Mouse (Mus musculus) midbrain, embryonic 15.5 days (tissue): ENCODE data around the gene Car5a. TPM values are rescaled to one million over a fixed set of nuclear protein-coding genes. Genes with fewer than 3 reads are reported as not detected.

ENCODE experiments used
- ATAC-seq: fragments of 200-750 bp; cut with Nextera tagmentation; replicated peaks from 2 replicates; pipeline ENCODE4 v1.8.0; 2017; ENCODE audit warnings: moderate TSS enrichment
- H3K27ac ChIP-seq: fragments of 300-500 bp; sonication (generic); 2 replicates; pipeline ENCODE4 v1.5.1; 2015; ENCODE audit warnings: mild to moderate bottlenecking, inconsistent platforms
- H3K27me3 ChIP-seq: fragments of 300-500 bp; sonication (generic); replicated peaks from 2 replicates; pipeline ENCODE4 v1.6.1; 2015; ENCODE audit warnings: inconsistent platforms
- H3K36me3 ChIP-seq: fragments of 300-500 bp; sonication (generic); replicated peaks from 2 replicates; pipeline ENCODE4 v1.6.1; 2015; ENCODE audit warnings: inconsistent platforms
- H3K4me1 ChIP-seq: fragments of 300-500 bp; sonication (generic); 2 replicates; pipeline ENCODE4 v1.6.1; 2015; ENCODE audit warnings: inconsistent platforms
- H3K4me2 ChIP-seq: fragments of 300-500 bp; sonication (generic); 2 replicates; pipeline ENCODE4 v1.6.1; 2015; ENCODE audit warnings: inconsistent platforms, mild to moderate bottlenecking, moderate library complexity
- H3K4me3 ChIP-seq: fragments of 300-500 bp; sonication (generic); 2 replicates; pipeline ENCODE4 v1.5.1; 2015; ENCODE audit warnings: mild to moderate bottlenecking, inconsistent platforms
- H3K9ac ChIP-seq: fragments of 300-500 bp; sonication (generic); 2 replicates; pipeline ENCODE4 v1.6.1; 2015; ENCODE audit warnings: mild to moderate bottlenecking, inconsistent platforms
- H3K9me3 ChIP-seq: fragments of 300-500 bp; sonication (generic); 2 replicates; pipeline ENCODE4 v1.6.1; 2016; ENCODE audit warnings: inconsistent platforms
- WGBS: fragments of 180-500 bp; shearing (Covaris S2); methylation state at CpG from one replicate; pipeline ENCODE4 v1.1.7; 2015; ENCODE audit warnings: mixed read lengths; 5-methylcytosine and 5-hydroxymethylcytosine counted together
- polyA plus RNA-seq: library from polyadenylated mRNA; unstranded; fragments of >200 nt; fragmentation: Nextera tagmentation; extraction: Ambion mirVana; gene quantifications from 2 replicates; pipeline ENCODE4 v1.2.1, GENCODE M21; 2015

Car5a gene
- polyA plus RNA-seq, 1 experiment from 2014 or later: 0.41 TPM

DNA sequence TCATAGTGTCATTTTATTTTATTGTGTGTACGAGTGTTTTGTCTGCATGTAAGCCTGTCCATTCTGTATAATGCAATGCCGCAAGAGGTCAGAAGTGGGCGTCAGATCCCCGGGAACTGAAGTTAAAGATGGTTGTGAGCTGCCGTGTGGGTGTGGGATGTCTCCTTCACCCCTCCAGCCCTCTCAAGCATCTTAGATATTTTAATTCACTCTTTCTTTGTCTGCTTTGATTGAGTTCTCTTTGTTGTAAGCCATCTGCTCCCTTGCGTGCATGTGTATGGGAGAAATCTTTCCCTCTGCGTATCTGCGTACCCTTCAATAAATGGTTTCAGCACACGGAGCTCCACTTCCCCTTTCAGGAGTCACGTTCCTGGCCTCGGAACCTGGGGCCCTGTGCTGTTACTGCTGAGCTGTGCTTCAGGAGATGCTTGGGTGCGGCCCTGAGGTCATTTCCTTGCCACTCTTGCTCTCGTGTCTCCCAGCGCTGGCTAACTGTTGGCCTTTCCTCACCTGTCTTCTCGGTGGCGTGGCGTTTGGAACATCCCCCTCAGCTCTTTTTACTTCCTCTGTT, 26.9 kb upstream of the Car5a start:
- Histone ChIP-seq H3K9me3 (no peaks in the 10 kb centered on the region), H3K27ac (peak overlapping the region; percentile 56; the same call in 1 of the 2 replicates), H3K4me1 (peaks cover 39% of the 10 kb centered on the region), H3K27me3 (no peaks in the 10 kb centered on the region), H3K4me3 (no peak overlapping the region), H3K4me2 (no peak overlapping the region), H3K36me3 (peaks cover 18% of the 10 kb centered on the region; the same call in 1 of the 2 replicates), H3K9ac (no peak overlapping the region)
- 61% methylated on average over 17 of the region's 17 CpGs for WGBS
- ATAC-seq: no peak

DNA sequence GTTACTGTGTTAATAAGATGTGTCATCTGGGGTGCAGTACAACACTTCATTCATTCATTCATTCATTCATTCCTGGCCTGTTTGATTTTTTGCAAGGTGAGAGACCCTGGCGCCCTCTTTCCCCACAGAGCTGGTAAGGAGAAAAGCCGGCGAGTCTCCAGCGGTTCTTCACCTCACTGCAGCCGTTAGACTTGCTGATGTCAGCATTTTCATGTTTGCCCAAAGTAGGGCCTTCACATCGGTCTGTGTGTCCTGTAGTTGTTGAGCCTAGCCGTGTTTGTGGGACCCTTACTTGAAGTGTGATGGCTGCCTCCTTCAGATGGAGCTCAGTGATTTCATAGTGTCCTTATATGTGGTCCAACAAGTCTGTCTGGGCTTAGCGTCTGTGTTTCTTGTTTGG, 25.5 kb upstream of the Car5a start:
- Histone ChIP-seq H3K27ac (0 out of 2 replicates have a peak overlapping the region, but pooled peaks have one; percentile 1), H3K4me2 (no peak overlapping the region), H3K9ac (no peak overlapping the region), H3K27me3 (no peaks in the 10 kb centered on the region), H3K9me3 (no peaks in the 10 kb centered on the region), H3K36me3 (peaks cover 5% of the 10 kb centered on the region; the same call in 1 of the 2 replicates), H3K4me1 (peaks cover 43% of the 10 kb centered on the region), H3K4me3 (no peak overlapping the region)
- 89% methylated on average over 8 of the region's 8 CpGs for WGBS
- no peak for ATAC-seq

DNA sequence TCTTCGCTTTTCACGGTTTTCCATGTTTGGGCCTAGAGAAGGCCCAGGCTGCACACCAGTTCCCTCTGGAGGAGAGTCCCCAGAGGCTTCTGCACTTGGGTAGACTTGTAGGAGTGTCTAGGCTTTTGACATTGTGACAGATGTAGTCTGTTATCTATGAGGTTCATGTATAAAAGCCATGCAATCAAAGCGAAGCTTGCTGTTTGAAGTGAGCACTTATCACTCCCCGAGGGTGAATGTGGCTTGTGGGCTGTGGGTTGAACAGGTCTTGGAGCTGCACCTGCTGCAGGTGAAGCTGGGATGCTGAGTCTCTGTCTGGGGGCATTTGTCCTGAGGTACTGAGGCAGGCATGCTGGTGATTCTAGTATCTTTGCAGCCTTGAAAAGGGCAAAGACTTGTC, 23.8 kb upstream of the Car5a start:
- no peaks in the 10 kb centered on the region for H3K36me3 ChIP-seq
- no peak overlapping the region for H3K4me3 ChIP-seq
- H3K9ac ChIP-seq: no peak overlapping the region
- peaks cover 43% of the 10 kb centered on the region for H3K4me1 ChIP-seq
- 81% methylated on average over 4 of the region's 4 CpGs for WGBS
- H3K27ac ChIP-seq: no peak overlapping the region
- no peak for ATAC-seq
- H3K9me3 ChIP-seq: no peaks in the 10 kb centered on the region
- H3K4me2 ChIP-seq: no peak overlapping the region
- H3K27me3 ChIP-seq: no peaks in the 10 kb centered on the region

DNA sequence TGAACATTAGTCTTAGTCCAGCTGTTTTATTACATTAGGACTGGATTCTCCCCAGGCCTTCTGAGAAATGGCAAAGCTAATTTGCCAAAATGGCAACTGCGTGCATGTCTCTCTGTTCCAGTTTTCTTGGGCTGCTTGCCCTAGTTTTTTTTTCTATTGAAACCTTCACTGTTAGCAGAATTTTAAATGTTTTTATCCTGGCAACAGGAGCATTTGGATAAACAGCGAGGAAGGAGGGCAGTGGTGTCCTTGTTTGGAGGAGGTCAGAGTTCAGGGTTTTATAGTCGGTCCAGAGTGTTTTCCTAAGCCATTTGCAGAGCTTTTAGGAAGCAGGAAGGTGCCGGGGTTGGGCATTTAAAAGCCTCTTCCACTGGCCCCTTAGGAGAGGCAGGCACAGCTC, 23.3 kb upstream of the Car5a start:
- no peaks in the 10 kb centered on the region for H3K9me3 ChIP-seq
- 53% methylated on average over 4 of the region's 4 CpGs for WGBS
- ATAC-seq: no peak
- H3K9ac ChIP-seq: no peak overlapping the region
- no peak overlapping the region for H3K27ac ChIP-seq
- no peak overlapping the region for H3K4me3 ChIP-seq
- H3K4me1 ChIP-seq: peaks cover 43% of the 10 kb centered on the region
- no peaks in the 10 kb centered on the region for H3K36me3 ChIP-seq
- no peaks in the 10 kb centered on the region for H3K27me3 ChIP-seq
- no peak overlapping the region for H3K4me2 ChIP-seq

DNA sequence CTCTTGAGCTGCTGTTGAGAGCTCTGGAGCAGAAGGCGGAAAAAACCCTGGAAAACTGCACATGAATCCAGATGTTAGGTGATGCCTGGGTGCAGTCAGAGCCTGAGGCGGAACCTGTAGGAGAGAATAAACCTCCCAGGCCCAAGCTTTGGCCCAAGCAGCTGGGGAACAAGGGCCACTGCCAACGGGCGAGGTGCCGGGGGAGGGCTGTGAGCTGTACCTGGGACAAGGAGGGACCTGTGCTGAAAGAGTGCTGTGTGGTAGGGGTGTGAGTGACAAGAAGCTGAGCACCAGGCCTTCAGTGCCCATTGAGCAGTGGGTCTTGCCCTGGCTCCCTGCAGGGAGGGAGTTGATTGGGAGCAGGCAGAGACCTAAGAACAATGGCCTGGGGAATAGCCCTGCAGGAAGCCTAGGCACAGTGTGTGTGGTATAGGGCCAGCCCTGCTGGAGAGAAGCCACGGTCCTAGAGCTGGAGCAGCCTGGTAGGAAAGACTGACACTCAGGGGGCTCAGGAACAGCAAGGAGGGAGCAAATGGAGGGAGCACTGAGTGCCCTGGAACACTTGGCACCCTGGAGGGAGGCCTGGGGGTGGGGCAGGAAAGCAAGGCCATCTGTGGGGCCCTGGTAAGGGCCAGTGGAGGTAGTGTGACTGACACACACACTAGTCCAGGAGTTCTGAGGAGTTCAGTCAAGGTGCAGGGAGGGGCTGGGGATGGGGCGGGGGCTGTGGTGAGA, 22.2 kb upstream of the Car5a start:
- H3K36me3 ChIP-seq: no peaks in the 10 kb centered on the region
- ATAC-seq: peak; percentile 52; the same call in 1 of the 2 replicates
- no peak overlapping the region for H3K4me3 ChIP-seq
- H3K4me1 ChIP-seq: peaks cover 41% of the 10 kb centered on the region
- no peak overlapping the region for H3K9ac ChIP-seq
- 38% methylated on average over 7 of the region's 7 CpGs for WGBS
- no peak overlapping the region for H3K4me2 ChIP-seq
- 0 out of 2 replicates have a peak overlapping the region, but pooled peaks have one; percentile 5 for H3K27ac ChIP-seq
- H3K27me3 ChIP-seq: no peaks in the 10 kb centered on the region
- no peaks in the 10 kb centered on the region for H3K9me3 ChIP-seq

DNA sequence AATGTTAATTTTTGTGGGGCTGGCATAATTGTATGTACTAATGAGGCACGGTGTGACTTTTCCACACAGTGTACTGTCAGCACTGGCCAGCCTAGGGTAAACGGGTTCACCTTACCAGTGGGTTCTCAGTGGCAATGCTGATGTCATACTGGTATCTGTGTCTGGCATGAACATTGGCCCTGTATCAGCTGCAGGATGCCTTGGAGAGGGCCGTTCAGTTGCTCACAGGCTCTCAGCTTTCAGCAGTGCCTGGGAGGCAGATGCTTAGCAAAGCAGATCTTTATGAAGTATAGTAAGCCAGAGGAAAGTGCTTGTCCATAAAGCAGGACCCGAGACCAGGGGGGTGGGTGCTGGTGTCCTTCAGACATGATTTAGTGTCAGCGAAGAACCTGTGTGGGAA, 21.4 kb upstream of the Car5a start:
- Histone ChIP-seq H3K4me2 (no peak overlapping the region), H3K36me3 (no peaks in the 10 kb centered on the region), H3K4me3 (no peak overlapping the region), H3K27me3 (no peaks in the 10 kb centered on the region), H3K9ac (no peak overlapping the region), H3K4me1 (peaks cover 33% of the 10 kb centered on the region), H3K9me3 (no peaks in the 10 kb centered on the region), H3K27ac (no peak overlapping the region)
- 74% methylated on average over 5 of the region's 5 CpGs for WGBS
- ATAC-seq: no peak

DNA sequence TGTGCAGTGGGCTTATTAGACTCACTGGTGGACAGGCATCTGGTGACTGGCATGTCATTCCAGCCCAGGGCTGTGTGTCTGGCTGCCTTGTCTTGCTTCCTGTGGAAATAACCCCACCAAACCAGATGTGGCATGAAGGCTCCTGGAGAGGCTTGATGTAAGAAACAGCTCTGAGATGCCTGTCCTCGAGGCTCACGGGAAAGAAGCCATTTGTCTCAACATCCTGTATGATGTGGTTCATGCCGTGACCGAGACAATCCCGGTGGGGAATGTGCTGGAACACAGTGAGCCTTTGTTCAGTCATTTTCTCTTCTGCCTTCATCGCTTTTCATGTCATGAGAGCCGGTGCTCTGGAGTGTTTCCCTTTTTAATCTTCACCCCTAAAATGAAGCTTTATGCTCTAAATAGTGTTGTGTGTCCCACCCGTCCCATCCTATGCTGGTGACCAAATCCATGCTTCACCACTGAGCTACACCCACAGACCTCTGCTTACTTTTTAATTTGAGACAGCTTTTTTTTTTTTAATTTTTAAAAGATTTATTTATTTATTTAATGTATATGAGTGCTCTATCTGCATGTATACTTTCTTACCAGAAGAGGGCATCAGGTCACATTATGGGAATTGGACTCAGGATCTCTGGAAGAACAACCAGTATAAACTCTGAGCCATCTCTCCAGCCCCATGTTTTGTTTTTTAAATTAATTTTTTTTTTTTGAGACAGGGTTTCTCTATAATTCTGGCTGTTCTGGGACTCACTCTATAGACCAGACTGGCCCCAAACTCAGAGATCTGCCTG, 20.2 kb upstream of the Car5a start:
- H3K4me3 ChIP-seq: no peak overlapping the region
- H3K27me3 ChIP-seq: no peaks in the 10 kb centered on the region
- H3K4me2 ChIP-seq: no peak overlapping the region
- WGBS: 80% methylated on average over 8 of the region's 8 CpGs
- peaks cover 26% of the 10 kb centered on the region for H3K4me1 ChIP-seq
- H3K9ac ChIP-seq: no peak overlapping the region
- H3K9me3 ChIP-seq: no peaks in the 10 kb centered on the region
- H3K36me3 ChIP-seq: no peaks in the 10 kb centered on the region
- ATAC-seq: no peak
- no peak overlapping the region for H3K27ac ChIP-seq

DNA sequence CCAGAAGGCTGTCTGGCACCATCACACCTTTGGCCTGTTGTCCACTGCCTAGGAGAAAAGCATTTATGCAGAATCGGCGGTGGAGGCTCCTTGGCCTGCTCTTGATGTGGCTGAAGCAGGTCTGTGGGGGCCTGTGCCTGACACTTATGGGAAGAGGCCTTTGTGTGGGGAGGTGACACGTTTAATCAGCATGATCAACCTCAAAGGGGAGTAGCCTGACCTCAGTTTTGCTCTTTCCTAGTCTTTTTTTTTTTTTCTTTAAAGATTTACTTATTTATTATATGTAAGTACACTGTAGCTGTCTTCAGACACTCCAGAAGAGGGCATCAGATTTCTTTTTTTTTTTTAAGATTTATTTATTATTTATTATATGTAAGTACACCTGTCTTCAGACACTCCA, 18.2 kb upstream of the Car5a start:
- no peaks in the 10 kb centered on the region for H3K9me3 ChIP-seq
- H3K4me1 ChIP-seq: peaks cover 20% of the 10 kb centered on the region
- no peak overlapping the region for H3K9ac ChIP-seq
- no peak overlapping the region for H3K4me2 ChIP-seq
- no peaks in the 10 kb centered on the region for H3K36me3 ChIP-seq
- no peak for ATAC-seq
- no peaks in the 10 kb centered on the region for H3K27me3 ChIP-seq
- H3K4me3 ChIP-seq: no peak overlapping the region
- no peak overlapping the region for H3K27ac ChIP-seq
- WGBS: 79% methylated on average over 3 of the region's 3 CpGs

DNA sequence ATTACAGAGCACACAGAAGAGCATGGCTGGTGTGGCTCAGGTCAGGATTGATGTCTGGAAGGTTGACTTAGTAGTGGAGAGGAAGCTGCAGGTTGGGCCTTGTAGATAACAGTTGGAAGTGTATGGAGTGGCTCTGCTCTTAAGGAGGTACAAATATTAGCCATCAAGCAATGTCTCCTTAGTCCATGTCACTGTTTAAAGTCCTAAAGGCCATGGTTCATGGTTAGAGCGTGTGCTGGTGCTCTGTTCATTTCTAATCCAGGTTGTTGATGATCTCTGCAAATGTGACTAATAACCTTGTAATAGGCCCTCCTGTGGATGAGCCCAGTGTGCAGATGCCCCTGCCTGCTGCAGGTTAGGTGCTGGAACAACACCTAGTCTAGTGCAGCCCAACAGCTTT, 13.7 kb upstream of the Car5a start:
- no peak for ATAC-seq
- Histone ChIP-seq H3K4me1 (peaks cover 3% of the 10 kb centered on the region; the same call in 1 of the 2 replicates), H3K36me3 (0 out of 2 replicates have a peak, but pooled peaks cover 4% of the 10 kb centered on the region), H3K9ac (no peak overlapping the region), H3K4me3 (no peak overlapping the region), H3K27me3 (no peaks in the 10 kb centered on the region), H3K27ac (no peak overlapping the region), H3K4me2 (no peak overlapping the region), H3K9me3 (no peaks in the 10 kb centered on the region)
- 97% methylated on average over 1 of the region's 1 CpGs for WGBS

DNA sequence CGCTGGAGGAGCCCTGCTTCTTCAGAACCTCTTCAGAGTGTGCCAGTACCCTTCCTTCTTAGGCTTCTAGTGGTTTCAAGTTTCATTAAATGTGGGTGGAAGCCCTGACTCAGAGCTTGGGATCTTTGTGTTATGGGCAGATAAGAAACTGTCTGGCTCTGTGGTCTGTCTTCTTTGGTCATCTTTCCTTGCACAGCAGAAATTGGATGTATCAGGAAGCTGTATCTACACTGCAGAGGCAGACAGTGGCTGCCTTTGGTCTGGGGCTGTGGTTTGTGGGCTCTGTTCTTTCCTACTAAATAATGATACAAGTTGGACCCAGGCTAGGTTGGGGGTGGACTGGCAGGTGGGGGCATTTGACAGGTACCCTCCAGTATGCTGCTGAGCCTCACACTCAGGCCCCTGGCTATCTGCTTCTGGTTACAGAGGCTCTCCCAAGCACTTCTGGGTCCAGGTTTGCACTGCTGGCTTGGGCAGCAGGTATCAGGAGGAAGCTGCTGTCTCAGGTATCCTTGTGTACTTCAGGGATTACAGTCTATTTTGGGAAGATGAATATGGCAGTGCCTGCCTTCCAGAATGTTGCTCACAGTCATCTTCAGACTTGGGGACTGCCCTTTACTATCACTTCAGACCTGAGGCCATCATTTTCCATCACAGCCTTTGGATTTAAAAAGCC, 11.3 kb upstream of the Car5a start:
- H3K4me3 ChIP-seq: no peak overlapping the region
- no peaks in the 10 kb centered on the region for H3K27me3 ChIP-seq
- no peak overlapping the region for H3K9ac ChIP-seq
- H3K27ac ChIP-seq: no peak overlapping the region
- H3K4me2 ChIP-seq: no peak overlapping the region
- H3K9me3 ChIP-seq: no peaks in the 10 kb centered on the region
- WGBS: 96% methylated on average over 1 of the region's 1 CpGs
- peaks cover 22% of the 10 kb centered on the region for H3K4me1 ChIP-seq
- 0 out of 2 replicates have a peak, but pooled peaks cover 4% of the 10 kb centered on the region for H3K36me3 ChIP-seq
- no peak for ATAC-seq

DNA sequence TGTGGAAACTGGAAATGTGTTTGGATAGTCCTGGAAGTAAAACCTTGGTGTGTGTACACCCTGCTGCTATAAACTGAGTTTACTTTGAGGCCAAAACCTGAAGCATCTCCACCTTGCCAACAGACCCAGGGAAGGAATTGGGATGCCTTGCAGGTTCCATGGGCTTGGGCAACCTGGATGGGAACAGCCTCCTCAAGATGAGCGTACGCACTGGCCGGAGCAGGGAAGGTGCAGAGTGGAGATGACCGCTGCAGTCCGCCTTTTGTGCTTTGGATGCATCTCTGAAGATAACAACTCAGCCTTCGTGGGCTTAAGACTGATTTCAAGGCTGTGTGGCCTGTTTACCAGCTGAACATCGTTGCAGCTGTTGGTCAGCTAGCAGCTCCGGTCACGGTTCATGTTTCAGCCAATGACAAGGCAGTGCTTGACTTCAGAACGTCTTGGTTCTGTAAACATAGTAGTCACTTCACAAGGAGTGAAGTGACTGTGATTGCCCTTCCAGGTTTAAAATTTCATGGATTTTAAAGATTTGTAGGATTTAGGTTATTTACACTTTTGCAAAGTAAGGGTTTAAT, 10.4 kb upstream of the Car5a start:
- no peak for ATAC-seq

More for the DNA sequence above, 10.4 kb upstream of the Car5a start:
- Histone ChIP-seq H3K9ac (no peak overlapping the region), H3K27me3 (no peaks in the 10 kb centered on the region), H3K4me2 (no peak overlapping the region), H3K4me1 (peaks cover 22% of the 10 kb centered on the region), H3K27ac (no peak overlapping the region), H3K36me3 (0 out of 2 replicates have a peak, but pooled peaks cover 4% of the 10 kb centered on the region), H3K4me3 (no peak overlapping the region), H3K9me3 (no peaks in the 10 kb centered on the region)
- WGBS: 87% methylated on average over 10 of the region's 10 CpGs
